Mouse (Mus musculus): Measurements from ENCODE around the gene Gpr165. TPM values are rescaled to one million over a fixed set of nuclear protein-coding genes. Genes with fewer than 3 reads are reported as not detected.

The Gpr165 gene
- not detected for polyA plus RNA-seq (2017; shearing (Covaris generic))

DNA sequence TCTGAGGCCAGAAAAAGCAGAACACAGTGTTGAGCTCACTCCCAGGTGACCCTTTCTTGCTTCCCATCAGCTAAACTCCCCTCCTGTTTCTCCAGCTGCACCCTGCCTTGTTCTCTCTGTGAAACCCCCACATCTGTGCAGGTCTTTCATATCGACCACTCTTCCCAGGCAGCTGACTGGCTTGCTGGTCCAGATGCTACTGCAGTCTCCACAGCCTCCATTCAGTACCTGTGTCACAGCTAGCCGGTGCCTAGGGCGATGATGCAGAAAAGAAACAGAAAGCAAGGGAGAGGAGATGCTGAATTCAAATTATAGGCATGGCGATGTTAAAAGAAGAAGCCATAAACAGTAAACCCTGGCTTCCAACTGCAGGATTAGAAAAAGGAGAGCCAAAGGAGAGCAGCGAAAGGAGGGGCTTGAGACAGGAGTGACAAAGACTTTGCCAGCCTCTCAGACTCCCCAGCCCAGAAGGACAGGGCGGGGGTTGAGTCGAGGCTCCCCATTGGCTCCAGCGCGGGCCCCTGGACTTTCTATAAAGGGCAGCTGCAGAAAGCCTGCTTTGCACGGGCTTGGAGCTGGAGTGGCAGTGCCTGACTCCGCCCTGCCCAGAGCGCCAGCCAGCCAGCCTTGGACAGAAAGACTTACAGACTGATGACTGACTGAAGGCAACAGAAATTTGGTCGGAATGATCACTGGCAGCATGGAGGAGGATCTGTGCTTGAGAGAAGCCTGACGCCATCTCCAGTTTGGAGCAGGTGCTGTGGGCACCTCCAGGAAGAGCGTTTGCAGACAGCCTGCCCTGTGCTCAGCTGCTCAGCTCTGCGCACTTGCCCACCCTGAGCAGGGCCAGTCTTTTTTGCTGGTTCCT, at the start of gene Gpr165:
Gpr165 (plus strand) TSS at position 535 of the 868 bp plus-strand sequence.

